Mouse (Mus musculus): ENCODE results near the gene Gosr2.

Gosr2 gene

DNA sequence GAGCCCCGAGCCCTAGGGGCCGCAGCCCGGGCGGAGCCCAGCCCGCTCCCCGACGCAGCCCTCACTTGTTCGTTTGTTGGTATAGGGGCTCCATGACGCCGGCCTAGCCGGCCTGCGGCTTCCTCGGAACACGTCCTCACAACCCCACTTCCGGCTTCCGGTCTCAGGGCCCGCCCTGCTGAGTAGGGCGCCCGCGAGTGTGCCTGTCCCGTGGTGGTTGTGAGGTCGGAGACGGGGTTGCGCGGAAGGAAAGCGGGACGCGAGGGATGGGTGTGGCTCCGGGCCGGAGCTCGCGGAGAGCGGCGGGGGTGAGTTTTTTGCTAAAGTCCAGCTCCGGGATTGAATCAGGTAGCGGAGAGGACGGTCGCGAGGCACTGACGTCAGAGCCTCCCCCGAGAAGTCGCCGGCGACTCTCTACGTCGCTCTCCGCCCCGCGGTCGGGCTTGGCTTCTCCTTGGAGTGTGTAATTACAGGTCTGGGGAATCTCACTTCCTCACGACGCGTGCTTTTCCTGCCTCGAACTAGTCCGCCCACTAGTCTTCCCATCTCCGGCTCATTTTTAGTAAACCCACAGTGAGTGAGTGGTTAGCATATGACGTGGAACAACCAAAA is at the start of gene Gosr2:
Gene Gosr2, minus strand, starts transcription at position 334 of the 612 bp plus-strand sequence.
- DNase-seq (ENCODE audit: low spot score in 2 of 2): peak; percentile 80 to 89

DNA sequence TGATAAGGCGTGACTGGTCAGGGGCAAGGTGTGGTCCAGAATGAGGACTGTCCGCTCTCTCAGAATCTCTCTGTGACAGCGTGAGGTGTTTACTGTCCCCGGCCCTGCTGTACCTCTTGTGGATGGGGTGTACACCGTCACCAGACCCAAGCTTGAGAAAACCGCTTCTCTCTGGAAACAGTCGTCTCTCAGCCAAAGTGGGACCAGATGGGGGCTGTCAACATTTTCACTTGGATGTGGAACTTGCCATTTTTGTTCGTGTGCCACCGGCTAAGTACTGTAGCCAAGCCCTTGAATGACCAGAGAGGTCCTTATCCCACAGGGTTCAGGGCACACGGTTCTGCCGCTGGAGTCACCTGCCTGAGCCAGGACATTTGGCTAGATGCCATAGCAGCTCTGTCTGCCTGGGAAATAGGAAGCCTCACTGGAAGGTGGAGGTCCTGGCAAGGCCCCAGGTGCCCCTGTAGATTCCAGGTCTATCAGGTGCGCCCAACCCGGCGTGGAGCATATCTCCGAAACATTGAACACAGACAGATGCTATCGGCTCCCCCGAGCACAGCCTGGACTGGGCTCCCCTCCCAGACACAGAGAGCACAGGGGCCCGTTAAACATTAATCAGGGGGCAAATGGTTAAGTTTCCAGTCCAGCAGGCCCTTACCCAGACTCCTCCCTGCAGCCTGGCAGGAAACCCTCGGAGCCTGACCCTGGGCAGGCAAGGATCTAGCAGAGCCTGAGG is 37.5 kb upstream of the Gosr2 start:
- DNase-seq (ENCODE audit: low spot score in 2 of 2): no peak

DNA sequence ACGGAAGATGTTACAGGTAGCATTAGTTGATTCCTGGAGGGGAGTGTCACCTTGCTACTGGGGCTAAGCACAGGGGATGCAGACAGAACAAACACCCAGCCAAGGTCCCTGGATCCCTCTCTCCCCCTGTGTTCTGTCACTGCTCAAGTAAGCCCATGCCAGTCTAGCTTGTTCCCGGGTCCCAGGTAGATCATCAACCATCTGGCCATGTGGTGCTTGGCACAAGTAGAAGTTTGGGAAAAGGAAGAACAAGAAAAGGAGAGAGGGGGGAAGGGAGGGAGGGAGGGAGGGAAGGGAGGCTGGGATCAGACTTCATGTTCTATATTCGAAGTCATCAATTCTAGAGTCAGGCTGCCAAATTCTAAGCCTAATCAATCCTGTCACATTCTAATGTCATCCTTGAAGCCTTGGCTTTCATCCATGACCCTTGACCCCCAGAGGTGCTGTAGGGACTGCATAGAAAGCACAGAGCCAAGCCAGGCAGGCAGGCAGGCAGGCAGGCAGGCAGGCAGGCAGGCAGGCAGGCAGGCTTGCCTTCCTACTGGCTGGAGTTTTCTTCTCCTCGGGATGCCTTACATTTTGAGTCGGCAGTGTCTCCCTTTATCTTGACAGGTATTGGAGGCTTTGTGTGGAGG is 36.8 kb upstream of the Gosr2 start:
- no peak for DNase-seq (ENCODE audit: low spot score in 2 of 2)

DNA sequence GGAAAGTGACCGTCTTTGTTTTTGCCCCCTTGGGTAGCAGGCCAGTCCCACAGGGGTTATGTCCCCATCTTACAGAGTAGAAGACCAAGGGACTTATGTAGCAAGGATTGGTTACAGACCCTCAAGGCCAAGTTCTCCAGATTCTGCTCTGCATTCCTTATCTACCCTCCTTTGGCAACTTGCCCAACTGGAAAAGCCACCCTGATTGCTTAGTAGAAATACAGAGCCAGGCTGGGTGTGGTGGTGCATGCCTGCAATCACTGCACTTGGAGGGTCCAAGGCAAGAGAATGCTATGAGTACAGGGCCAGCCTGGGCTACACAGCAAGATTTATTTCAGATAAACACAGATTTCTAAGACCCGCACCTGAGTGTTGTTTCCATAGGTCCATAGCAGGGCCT is 36.3 kb upstream of the Gosr2 start:
- DNase-seq (ENCODE audit: low spot score in 2 of 2): no peak

DNA sequence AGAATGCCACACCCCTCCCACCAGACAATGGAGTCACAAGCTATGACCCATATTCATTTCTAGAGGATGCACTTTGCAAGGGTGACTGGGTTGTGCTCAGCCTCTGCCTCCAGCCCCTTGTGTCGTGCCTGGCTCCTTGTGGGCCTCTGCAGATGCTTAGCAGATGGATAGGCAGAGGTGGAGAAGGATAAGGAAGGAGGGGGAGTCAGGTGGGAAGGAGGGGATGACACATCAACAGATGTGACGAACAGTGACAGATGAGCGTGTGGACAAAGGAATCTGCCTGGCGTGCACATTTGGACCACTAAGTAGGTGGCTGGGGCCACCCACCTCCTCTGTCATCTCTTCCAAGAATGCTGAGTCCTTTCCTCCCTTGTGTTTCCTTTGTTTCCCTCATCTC is 35.4 kb upstream of the Gosr2 start:
- no peak for DNase-seq (ENCODE audit: low spot score in 2 of 2)

DNA sequence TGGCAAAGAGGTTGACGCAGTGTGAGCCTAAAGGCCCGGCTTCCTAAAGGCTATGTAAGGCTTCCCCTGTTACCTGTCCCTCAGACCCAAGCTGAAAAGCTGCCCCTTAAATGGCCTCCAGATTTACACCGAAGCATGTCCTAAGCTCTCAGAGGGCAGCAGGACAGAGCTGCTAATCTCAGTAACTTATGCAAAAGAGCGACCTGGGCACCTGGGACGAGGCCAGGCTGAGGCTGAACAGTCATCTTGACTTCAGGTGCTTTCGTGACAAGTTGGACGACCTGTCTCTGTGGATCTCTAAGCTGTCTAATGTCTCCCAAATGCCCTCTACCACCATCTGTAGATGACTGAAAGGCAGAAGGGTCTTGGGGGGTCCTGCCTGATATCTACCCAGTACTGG is 34.6 kb upstream of the Gosr2 start:
- DNase-seq (ENCODE audit: low spot score in 2 of 2): no peak

DNA sequence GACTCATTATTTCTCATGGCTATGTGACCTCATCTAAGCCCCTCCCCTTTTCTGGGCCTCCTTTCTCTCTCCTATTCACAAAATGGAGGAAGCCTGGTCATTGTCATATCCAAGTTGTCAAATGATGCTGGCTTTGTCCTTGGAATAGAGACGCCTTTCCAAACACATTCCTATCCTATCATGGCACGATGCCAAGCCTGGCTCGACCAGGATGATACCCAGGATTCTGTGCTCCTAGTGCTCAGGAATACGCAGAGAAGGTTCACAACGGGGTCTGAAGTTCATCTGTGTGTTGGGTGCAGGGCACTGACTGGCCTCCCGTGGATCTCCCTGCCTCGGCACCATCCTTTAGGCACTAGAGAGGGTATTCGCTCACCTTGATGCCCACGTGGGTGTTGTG is 33.9 kb upstream of the Gosr2 start:
- no peak for DNase-seq (ENCODE audit: low spot score in 2 of 2)

DNA sequence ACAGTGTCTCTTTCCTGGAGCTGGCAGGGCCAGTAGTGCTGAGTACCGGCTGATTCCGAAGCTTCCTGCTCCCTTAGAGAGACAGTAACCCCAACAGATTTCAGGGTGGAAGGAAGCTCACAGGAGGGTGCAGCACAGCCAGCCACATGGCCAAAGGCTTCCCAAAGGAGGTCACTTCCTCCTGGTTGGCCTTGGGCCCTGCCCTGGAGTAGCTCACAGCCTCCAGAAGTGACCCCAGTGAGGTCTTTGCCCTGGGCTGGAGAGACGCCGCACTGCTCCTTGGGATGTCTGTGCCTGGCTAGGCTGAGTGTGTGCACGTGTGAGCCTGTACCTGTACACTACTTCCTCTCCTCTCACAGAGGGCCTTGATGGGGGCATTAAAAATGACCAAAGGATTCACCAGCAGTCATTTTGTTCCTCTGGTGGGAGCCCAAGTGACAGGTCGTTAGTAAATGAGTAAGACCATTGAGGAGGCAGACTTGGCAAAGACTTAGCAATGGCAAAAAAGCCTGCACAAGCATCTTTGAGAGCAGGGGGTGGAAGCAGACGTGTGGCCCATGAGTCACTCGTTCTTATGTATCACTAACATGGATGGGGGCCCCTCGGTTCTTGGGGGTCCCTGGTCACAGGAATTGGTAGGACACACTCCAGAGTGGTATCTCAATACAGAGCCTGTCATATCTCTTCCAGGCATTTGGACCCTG is 31.7 kb upstream of the Gosr2 start:
- no peak for DNase-seq (ENCODE audit: low spot score in 2 of 2)

DNA sequence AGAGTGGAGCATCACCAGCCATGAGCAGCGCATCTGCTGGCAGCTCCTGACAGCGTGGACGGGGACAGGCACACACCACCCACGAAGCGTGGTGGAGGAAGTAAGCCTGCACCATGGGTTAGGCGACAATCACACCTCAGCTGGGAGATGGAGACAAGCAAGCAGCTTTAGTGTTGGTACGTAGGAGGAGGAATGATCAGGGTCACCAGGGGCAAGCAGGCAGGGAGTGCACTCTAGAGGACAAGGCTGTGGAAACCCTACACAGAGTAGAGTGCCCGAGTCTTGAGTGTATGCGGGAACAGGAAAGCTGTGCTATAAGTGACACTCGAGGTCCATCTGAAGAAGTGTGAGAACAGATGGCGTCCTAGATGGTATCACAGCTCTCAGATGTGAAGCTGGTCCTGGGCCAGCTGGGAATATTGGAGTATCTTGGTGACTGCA is 26.7 kb upstream of the Gosr2 start:
- peak in 1 of 2 experiments; percentile 15 for DNase-seq (ENCODE audit: low spot score in 2 of 2)

DNA sequence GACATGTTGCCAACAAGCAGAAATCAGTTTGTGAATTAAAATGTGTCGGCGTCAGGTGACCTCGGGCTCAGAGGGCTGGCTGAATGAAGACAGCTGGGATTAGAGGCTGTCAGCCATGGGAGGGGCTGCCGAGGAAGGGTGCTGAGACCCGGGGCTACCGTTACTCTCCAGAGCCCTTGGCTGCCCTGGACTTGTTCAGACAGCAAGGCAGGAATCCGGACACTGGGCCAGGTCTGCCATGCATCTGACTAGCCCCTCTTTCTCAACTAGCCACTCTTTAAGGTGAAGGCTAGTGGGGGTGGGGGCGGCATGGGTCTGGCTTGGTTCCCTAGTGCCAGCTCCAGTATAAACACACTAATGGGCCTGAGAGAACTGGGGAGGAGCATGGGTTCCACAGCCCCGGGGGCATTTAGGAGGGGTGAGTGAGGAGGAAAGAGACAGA is 24.4 kb upstream of the Gosr2 start:
- no peak for DNase-seq (ENCODE audit: low spot score in 2 of 2)

DNA sequence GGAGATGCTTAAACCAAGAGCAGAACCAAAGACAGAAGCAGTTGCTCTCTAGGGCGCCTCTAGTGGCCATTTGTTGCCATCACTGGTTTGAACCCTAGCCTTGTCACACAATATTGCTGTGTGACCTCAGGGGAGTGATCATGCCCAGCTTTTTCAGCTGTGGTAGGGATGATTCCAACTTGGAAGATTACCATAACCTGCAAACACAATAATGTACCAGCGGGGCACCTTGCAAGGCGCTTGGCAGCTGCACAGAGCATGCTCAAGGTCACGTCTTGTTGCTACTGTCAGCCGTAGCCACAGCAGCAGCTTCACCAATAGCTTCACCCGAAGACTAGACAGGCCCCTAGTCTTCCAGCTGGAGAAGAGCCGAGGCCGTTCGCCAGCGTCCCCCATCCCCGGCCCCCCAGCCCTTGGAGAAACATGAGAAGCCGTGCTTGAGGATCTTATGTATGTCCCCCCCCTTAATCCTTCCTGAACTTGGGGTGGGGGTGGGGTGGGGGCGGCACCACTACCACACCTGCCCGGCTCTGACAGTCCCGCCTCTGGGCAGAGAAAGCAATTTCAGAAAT is 23.9 kb upstream of the Gosr2 start:
- peak in 1 of 2 experiments; percentile 36 for DNase-seq (ENCODE audit: low spot score in 2 of 2)

DNA sequence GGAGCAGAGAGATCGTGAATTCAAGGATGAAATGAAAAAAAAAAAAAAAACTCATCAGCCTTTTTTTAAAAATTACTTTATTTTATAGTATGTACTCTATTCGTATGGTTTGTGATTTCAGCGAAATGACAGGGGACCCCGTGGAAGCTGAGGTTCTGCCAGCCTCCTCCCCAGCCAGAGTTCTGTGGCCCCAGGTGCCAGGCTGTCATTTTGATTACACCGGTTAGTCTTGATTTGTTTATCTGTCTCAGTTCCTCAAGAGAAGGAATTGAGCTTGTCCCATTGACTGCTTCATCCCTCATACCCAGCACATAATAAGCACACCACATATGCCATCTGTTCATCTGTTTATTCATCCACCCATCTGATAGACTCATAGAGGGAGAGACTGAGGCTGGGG is 21.7 kb upstream of the Gosr2 start:
- DNase-seq (ENCODE audit: low spot score in 2 of 2): no peak

DNA sequence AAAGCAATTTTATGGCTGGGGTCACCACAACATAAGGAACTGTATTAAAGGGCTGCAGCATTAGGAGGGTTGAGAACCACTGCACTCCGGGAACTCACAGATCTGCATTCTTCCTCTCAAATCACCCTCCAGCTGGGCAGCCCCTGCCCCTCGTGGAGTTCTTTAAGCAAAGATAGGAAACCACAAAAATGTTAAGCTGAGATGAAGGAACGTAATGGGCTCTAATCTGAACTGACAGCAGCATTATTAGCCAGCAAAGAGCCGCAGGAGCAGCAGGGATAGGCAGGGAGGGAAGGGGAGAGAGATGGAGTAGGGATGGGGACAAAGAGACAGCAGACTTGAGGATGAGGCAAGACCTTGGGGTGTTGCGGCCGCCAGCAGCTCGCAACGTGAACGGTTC is 19.3 kb upstream of the Gosr2 start:
- DNase-seq (ENCODE audit: low spot score in 2 of 2): no peak

DNA sequence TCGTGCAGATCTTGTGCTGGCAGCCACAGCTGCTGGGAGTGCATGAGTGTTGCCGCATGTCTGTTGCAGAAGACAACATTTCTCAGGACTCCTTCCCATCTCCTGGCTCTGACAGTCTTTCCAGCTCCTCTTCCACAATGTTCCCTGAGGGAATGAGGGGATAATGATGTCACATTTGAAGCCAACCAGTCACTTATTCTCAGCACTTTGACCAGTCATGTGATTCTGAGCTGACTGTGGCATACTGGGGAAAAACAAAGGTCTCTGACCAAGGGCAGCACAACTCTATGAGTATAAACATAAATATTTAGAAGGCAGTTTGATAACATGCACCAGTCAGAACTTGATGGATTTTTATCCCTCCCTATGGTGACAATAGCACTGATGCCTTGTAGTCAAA is 16.4 kb upstream of the Gosr2 start:
- DNase-seq (ENCODE audit: low spot score in 2 of 2): no peak

DNA sequence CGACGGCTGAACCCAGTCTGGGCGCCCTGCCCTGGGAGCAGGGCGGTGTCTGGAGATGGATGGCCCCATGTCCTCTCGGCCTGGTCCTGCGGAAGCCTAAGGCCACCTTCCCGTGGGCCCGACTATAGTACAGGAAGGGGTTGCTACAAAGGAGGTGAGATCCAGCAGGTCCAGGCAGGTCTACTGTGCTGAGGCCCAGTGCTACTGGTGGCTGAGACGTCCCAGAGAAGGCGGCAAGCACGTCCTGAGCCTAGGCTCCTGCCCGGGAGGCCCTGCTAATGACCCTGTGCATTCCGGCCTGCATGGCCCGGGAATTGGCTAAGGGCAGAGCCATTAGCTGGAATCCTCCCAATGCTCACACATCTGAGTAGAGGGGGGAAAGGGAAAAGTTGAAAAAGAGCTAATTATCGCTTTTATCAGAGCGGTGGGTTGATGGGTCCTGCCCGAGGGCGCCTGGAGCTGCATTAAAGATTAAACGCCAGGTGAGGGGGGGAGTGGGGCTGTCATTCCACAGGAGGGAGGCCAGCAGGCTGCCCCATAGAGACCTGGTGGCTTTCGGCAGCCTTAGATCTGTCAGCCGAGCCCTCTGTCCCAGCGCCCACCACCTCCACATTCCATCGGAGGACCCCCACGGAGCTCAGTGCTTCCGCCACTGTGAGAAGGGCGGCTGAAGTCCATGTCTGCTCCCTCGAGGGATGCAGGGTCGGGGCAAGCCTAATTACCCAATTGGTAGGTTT is 14.3 kb upstream of the Gosr2 start:
- DNase-seq (ENCODE audit: low spot score in 2 of 2): no peak

DNA sequence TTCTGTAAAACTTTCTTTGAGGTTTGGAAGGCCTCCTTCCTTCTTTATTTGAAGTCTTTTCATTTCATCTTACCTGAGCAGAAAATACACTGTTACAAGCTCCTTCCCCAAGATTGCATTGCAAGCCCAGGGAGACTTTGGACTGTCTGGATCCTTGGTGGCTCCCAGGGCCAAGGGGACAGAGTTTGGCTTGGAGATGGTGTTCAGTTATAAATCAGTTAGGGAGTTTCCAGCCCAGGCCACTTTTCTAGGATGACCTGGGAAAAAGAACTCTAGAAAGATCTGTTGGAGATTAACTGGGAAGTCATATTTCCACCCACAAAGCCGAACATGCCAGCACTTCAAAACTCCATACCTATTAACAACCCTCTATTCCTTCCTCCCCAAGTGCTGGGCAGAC is 12.3 kb upstream of the Gosr2 start:
- no peak for DNase-seq (ENCODE audit: low spot score in 2 of 2)

DNA sequence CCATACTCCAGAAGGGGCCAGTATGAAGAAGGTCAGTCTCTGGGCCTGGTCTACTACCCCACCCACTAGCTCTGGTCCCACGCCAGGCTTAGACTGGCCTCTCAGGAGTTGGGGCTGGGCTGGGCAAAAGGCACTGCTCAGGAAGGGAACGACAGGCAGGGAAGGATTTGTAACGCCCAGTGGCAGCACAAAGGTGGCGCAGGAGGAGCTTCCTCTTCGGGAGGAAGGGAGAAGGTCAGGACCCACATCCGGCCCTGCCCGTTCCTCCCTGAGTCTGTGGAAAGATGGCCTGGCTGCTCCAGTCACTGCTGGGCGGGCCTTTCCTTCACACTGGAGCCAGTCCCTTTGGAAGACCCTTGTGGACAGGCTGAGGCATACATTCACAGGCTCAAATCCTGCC is 9.3 kb upstream of the Gosr2 start:
- DNase-seq (ENCODE audit: low spot score in 2 of 2): no peak

DNA sequence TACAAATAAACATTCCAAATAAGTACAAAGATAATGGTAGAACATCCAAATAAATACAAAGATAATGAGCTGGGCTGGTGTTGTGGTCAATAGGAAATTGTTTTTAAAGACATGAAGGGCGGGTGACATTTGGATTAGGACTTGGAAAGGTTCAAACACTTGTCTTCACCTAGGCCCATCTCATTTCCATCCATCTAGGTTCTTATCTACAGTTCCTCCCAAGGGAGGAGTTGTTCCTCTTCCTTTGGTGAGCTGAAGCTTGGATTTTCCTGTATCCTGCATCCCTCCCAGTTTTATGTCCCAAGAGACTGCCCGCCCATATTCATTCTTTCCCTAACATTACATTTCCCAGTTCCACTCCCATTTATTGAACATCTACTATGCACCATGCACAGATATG is 528 bp upstream of the Gosr2 start:
- no peak for DNase-seq (ENCODE audit: low spot score in 2 of 2)

DNA sequence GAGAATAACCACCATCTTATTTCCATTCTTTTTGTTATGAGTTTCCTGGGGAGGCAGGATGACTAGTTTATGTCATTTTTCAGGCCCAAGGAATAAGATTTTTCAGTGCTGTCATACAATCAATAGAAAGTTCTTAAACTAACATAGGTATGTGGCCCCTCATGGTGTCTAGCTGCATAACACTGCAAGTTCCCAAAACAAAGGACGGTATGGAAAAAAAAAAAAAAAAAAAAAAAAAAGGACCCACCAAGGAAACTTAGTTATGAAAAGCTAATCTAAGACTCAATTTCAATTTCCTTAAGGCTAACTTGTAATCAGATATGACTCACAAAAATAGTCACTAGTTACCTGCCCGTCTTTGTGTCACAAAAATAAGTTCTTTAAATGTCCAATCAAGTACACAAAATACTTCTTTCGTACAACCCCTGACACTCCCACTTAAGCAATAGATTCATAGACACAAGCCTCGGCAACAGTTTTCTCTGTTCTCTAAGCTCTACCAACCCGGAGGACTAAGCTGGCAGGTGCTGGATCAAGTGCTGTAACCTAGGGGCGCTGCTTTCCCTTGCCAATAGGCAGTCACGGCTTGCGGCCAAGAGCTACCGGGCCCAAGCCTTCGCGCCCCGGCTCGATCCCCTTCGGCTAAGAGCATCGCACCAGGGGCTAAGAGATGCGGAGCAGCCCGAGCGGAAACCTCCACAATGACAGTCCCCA is 690 bp downstream of the Gosr2 start:
- no peak for DNase-seq (ENCODE audit: low spot score in 2 of 2)

DNA sequence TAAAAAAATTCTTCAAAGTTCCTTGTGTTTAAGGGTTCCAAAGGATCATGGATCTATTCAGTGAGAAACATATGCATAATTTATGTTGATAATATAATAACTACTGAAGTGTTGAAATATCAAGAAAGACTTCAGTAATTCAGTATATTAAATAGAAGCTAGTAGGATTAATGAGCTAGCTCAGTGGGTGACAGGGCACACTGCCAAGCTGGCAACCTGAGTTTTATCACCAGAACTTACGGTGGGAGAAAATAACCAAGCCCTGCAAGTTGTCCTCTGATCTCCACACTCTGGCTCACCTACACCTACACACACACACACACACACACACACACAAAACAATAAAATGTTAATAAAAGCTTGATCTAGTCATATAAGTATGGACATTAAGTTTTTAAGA is 4.5 kb downstream of the Gosr2 start:
- no peak for DNase-seq (ENCODE audit: low spot score in 2 of 2)

DNA sequence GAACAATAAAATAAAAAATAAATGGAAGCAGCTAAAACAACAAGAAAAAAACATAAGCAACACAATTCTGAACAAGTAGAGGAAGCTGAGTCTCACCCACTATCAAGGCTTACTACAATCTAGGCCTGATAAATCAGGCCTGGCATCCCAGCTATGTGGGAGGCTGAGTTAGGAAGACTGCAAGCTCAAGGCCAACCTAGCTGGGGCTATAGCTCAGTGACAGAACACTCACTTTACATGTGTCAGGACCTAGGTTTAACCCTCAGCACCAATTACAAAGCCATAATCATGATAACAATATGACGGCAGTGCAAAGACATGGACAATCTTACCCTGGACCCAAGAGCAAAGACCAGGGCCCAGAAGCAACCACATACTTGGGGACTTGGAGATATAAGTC is 6.7 kb downstream of the Gosr2 start:
- no peak for DNase-seq (ENCODE audit: low spot score in 2 of 2)

All from frontal cortex, postnatal 10 days (tissue).